Mouse (Mus musculus): ENCODE measurements around the gene Col1a1. TPM values are rescaled to one million over a fixed set of nuclear protein-coding genes. Genes with fewer than 3 reads are reported as not detected.
A peak's percentile ranks its signal among the peaks of the same experiment; 100 is the strongest.

Gene Col1a1
- total and polyA plus RNA-seq, 2 experiments from 2014 or later = 44.7 to 65.4 TPM

GRCm38 (mm10) chr11:94933584-94933983 is 2.4 kb upstream of the Col1a1 start:
- no peaks in the 10 kb centered on the region for H3K9me3 ChIP-seq (ENCODE audit: low read length)
- WGBS = 30% methylated on average over 8 of the region's 8 CpGs
- H3K4me2 ChIP-seq (ENCODE audit: low read depth, low read length, poor library complexity, severe bottlenecking) = no peak overlapping the region
- TF ChIP-seq CTCF (IDR thresholded peaks at IDR 0.05) = no peak
- DNase-seq (ENCODE audit: low spot score) = no peak
- no peak for ATAC-seq (ENCODE audit: low FRiP score)
- H3K4me3 ChIP-seq (ENCODE audit: low read depth, low read length) = no peak overlapping the region
- peaks cover 41% of the 10 kb centered on the region for H3K27me3 ChIP-seq (ENCODE audit: insufficient read depth, low read length)
- H3K4me1 ChIP-seq (ENCODE audit: insufficient read depth, low read length) = peaks cover 3% of the 10 kb centered on the region; the same call in 1 of the 2 replicates
- no peak overlapping the region for H3K9ac ChIP-seq (replicated peaks; ENCODE audit: low read length, poor library complexity, severe bottlenecking)
- no peaks in the 10 kb centered on the region for H3K36me3 ChIP-seq (ENCODE audit: insufficient read depth, low read length)
- no peak overlapping the region for H3K27ac ChIP-seq (ENCODE audit: low read depth, low read length)

- Histone ChIP-seq H3K4me2 (ENCODE audit: low read depth, low read length, poor library complexity, severe bottlenecking) (no peak overlapping the region), H3K9ac (replicated peaks; ENCODE audit: low read length, poor library complexity, severe bottlenecking) (no peak overlapping the region), H3K27me3 (ENCODE audit: insufficient read depth, low read length) (peaks cover 41% of the 10 kb centered on the region), H3K36me3 (ENCODE audit: insufficient read depth, low read length) (no peaks in the 10 kb centered on the region), H3K9me3 (ENCODE audit: low read length) (no peaks in the 10 kb centered on the region), H3K4me1 (ENCODE audit: insufficient read depth, low read length) (peaks cover 3% of the 10 kb centered on the region; the same call in 1 of the 2 replicates), H3K4me3 (ENCODE audit: low read depth, low read length) (no peak overlapping the region), H3K27ac (ENCODE audit: low read depth, low read length) (no peak overlapping the region)
- 41% methylated on average over 11 of the region's 11 CpGs for WGBS
- DNase-seq (ENCODE audit: low spot score) (no peak), ATAC-seq (ENCODE audit: low FRiP score) (no peak)
- TF ChIP-seq CTCF (IDR thresholded peaks at IDR 0.05) = no peak
Measured at GRCm38 (mm10) chr11:94934526-94934925, 1.5 kb upstream of the Col1a1 start.

GRCm38 (mm10) chr11:94936851-94937295 is 849 bp downstream of the Col1a1 start:
- H3K9ac ChIP-seq (replicated peaks; ENCODE audit: low read length, poor library complexity, severe bottlenecking) = no peak overlapping the region
- no peaks in the 10 kb centered on the region for H3K9me3 ChIP-seq (ENCODE audit: low read length)
- under 1% methylated on average over 17 of the region's 17 CpGs for WGBS
- peaks cover 3% of the 10 kb centered on the region; the same call in 1 of the 2 replicates for H3K4me1 ChIP-seq (ENCODE audit: insufficient read depth, low read length)
- peak; percentile 78 for ATAC-seq (ENCODE audit: low FRiP score)
- H3K27me3 ChIP-seq (ENCODE audit: insufficient read depth, low read length) = peaks cover 48% of the 10 kb centered on the region
- H3K27ac ChIP-seq (ENCODE audit: low read depth, low read length) = no peak overlapping the region
- peak; percentile 92 for TF ChIP-seq CTCF (IDR thresholded peaks at IDR 0.05)
- H3K4me3 ChIP-seq (ENCODE audit: low read depth, low read length) = peak overlapping the region; percentile 34
- DNase-seq (ENCODE audit: low spot score) = peak; percentile 94
- H3K36me3 ChIP-seq (ENCODE audit: insufficient read depth, low read length) = no peaks in the 10 kb centered on the region
- H3K4me2 ChIP-seq (ENCODE audit: low read depth, low read length, poor library complexity, severe bottlenecking) = peak overlapping the region; percentile 66

- Histone ChIP-seq H3K36me3 (ENCODE audit: insufficient read depth, low read length) (no peaks in the 10 kb centered on the region), H3K9ac (replicated peaks; ENCODE audit: low read length, poor library complexity, severe bottlenecking) (peak overlapping the region; percentile 29; the same call in 1 of the 2 replicates), H3K4me1 (ENCODE audit: insufficient read depth, low read length) (peaks cover 3% of the 10 kb centered on the region; the same call in 1 of the 2 replicates), H3K4me3 (ENCODE audit: low read depth, low read length) (peak overlapping the region; percentile 34), H3K9me3 (ENCODE audit: low read length) (no peaks in the 10 kb centered on the region), H3K27me3 (ENCODE audit: insufficient read depth, low read length) (peaks cover 43% of the 10 kb centered on the region), H3K4me2 (ENCODE audit: low read depth, low read length, poor library complexity, severe bottlenecking) (peak overlapping the region; percentile 66), H3K27ac (ENCODE audit: low read depth, low read length) (no peak overlapping the region)
- DNase-seq (ENCODE audit: low spot score) = no peak
- WGBS = 2% methylated on average over 18 of the region's 18 CpGs
- ATAC-seq (ENCODE audit: low FRiP score) = no peak
- TF ChIP-seq CTCF (IDR thresholded peaks at IDR 0.05) = no peak
Measured at GRCm38 (mm10) chr11:94937335-94937781, 1.3 kb downstream of the Col1a1 start.

GRCm38 (mm10) chr11:94937787-94938186 is 1.8 kb downstream of the Col1a1 start:
- Histone ChIP-seq H3K4me1 (ENCODE audit: insufficient read depth, low read length) (peaks cover 3% of the 10 kb centered on the region; the same call in 1 of the 2 replicates), H3K27ac (ENCODE audit: low read depth, low read length) (no peak overlapping the region), H3K4me2 (ENCODE audit: low read depth, low read length, poor library complexity, severe bottlenecking) (peak overlapping the region; percentile 66), H3K9me3 (ENCODE audit: low read length) (no peaks in the 10 kb centered on the region), H3K36me3 (ENCODE audit: insufficient read depth, low read length) (no peaks in the 10 kb centered on the region), H3K4me3 (ENCODE audit: low read depth, low read length) (peak overlapping the region; percentile 34), H3K27me3 (ENCODE audit: insufficient read depth, low read length) (peaks cover 43% of the 10 kb centered on the region), H3K9ac (replicated peaks; ENCODE audit: low read length, poor library complexity, severe bottlenecking) (0 out of 2 replicates have a peak overlapping the region, but pooled peaks have one; percentile 29)
- no peak for ATAC-seq (ENCODE audit: low FRiP score)
- 2% methylated on average over 15 of the region's 15 CpGs for WGBS
- TF ChIP-seq CTCF (IDR thresholded peaks at IDR 0.05) = no peak
- DNase-seq (ENCODE audit: low spot score) = no peak

GRCm38 (mm10) chr11:94938296-94938695 is 2.3 kb downstream of the Col1a1 start:
- H3K9ac ChIP-seq (replicated peaks; ENCODE audit: low read length, poor library complexity, severe bottlenecking) = no peak overlapping the region
- H3K27me3 ChIP-seq (ENCODE audit: insufficient read depth, low read length) = peaks cover 38% of the 10 kb centered on the region
- H3K4me2 ChIP-seq (ENCODE audit: low read depth, low read length, poor library complexity, severe bottlenecking) = no peak overlapping the region
- H3K9me3 ChIP-seq (ENCODE audit: low read length) = no peaks in the 10 kb centered on the region
- H3K4me1 ChIP-seq (ENCODE audit: insufficient read depth, low read length) = peaks cover 3% of the 10 kb centered on the region; the same call in 1 of the 2 replicates
- WGBS = 27% methylated on average over 9 of the region's 9 CpGs
- TF ChIP-seq CTCF (IDR thresholded peaks at IDR 0.05) = no peak
- H3K4me3 ChIP-seq (ENCODE audit: low read depth, low read length) = no peak overlapping the region
- ATAC-seq (ENCODE audit: low FRiP score) (no peak), DNase-seq (ENCODE audit: low spot score) (no peak)
- H3K27ac ChIP-seq (ENCODE audit: low read depth, low read length) = no peak overlapping the region
- H3K36me3 ChIP-seq (ENCODE audit: insufficient read depth, low read length) = no peaks in the 10 kb centered on the region

All from midbrain, postnatal 0 days (tissue).